Mouse (Mus musculus): ENCODE measurements at regions not wholly inside any gene's neighbourhood (a gene's known extent, or its start where the extent isn't known, plus 50 kb on each side); places are given as distances from the start of the nearest gene placed in this dataset.

GRCm38 (mm10) chr10:23522664-23523063 is 172.1 kb upstream of the Eya4 start:
- TF ChIP-seq POLR2AphosphoS2 (IDR thresholded peaks at IDR 0.05; ENCODE audit: insufficient read length, low read depth) (no peak), SRF (IDR thresholded peaks at IDR 0.05; ENCODE audit: control insufficient read depth, insufficient read length, low read depth) (no peak), POLR2A (IDR thresholded peaks at IDR 0.05; ENCODE audit: insufficient read length, low read depth) (no peak), TCF12 (IDR thresholded peaks at IDR 0.05; ENCODE audit: insufficient read depth, poor library complexity, severe bottlenecking) (no peak), MYOG (IDR thresholded peaks at IDR 0.05; ENCODE audit: control insufficient read depth in 1 of 3, insufficient read depth in 1 of 3, insufficient read length in 2 of 3, low read depth in 2 of 3) (no peak), E2F4 (IDR thresholded peaks at IDR 0.05; ENCODE audit: insufficient read depth) (no peak), USF1 (IDR thresholded peaks at IDR 0.05; ENCODE audit: low read depth) (no peak), REST (IDR thresholded peaks at IDR 0.05; ENCODE audit: insufficient read depth, insufficient read length) (no peak), MAX (IDR thresholded peaks at IDR 0.05; ENCODE audit: low read depth) (no peak), TCF3 (IDR thresholded peaks at IDR 0.05; ENCODE audit: insufficient read length, low read depth) (no peak), CEBPB (IDR thresholded peaks at IDR 0.05; ENCODE audit: insufficient read depth, poor library complexity, severe bottlenecking) (no peak), MYOD1 (IDR thresholded peaks at IDR 0.05; ENCODE audit: control insufficient read depth in 1 of 3, insufficient read length in 2 of 3, low read depth in 2 of 3) (no peak)

GRCm38 (mm10) chr10:23493647-23494046 is 143.1 kb upstream of the Eya4 start:
- no peaks in the 10 kb centered on the region for H3K27me3 ChIP-seq (ENCODE audit: control insufficient read depth, insufficient read depth, insufficient read length)
- TF ChIP-seq MYOD1 (IDR thresholded peaks at IDR 0.05; ENCODE audit: control insufficient read depth in 1 of 3, insufficient read length in 2 of 3, low read depth in 2 of 3) (no peak), POLR2AphosphoS2 (IDR thresholded peaks at IDR 0.05; ENCODE audit: insufficient read length, low read depth) (no peak), TCF3 (IDR thresholded peaks at IDR 0.05; ENCODE audit: insufficient read length, low read depth) (no peak), E2F4 (IDR thresholded peaks at IDR 0.05; ENCODE audit: insufficient read depth) (no peak), MAX (IDR thresholded peaks at IDR 0.05; ENCODE audit: low read depth) (no peak), SRF (IDR thresholded peaks at IDR 0.05; ENCODE audit: control insufficient read depth, insufficient read length, low read depth) (no peak), TCF12 (IDR thresholded peaks at IDR 0.05; ENCODE audit: insufficient read depth, poor library complexity, severe bottlenecking) (no peak), USF1 (IDR thresholded peaks at IDR 0.05; ENCODE audit: low read depth) (no peak), CEBPB (IDR thresholded peaks at IDR 0.05; ENCODE audit: insufficient read depth, poor library complexity, severe bottlenecking) (no peak), MYOG (IDR thresholded peaks at IDR 0.05; ENCODE audit: control insufficient read depth in 1 of 3, insufficient read depth in 1 of 3, insufficient read length in 2 of 3, low read depth in 2 of 3) (no peak), POLR2A (IDR thresholded peaks at IDR 0.05; ENCODE audit: insufficient read length, low read depth) (no peak), REST (IDR thresholded peaks at IDR 0.05; ENCODE audit: insufficient read depth, insufficient read length) (no peak)

More at GRCm38 (mm10) chr10:23522664-23523063, 172.1 kb upstream of the Eya4 start:
- no peaks in the 10 kb centered on the region for H3K36me3 ChIP-seq (ENCODE audit: control insufficient read depth, insufficient read depth)
- H3K4me3 ChIP-seq: no peak overlapping the region
- no peaks in the 10 kb centered on the region for H3K79me2 ChIP-seq (ENCODE audit: control insufficient read depth, insufficient read depth)
- H3K4me2 ChIP-seq (ENCODE audit: low read depth): no peak overlapping the region
- H3ac ChIP-seq (ENCODE audit: control insufficient read depth, insufficient read length): no peak overlapping the region
- no peaks in the 10 kb centered on the region for H3K27me3 ChIP-seq (ENCODE audit: control insufficient read depth, insufficient read depth, insufficient read length)

GRCm38 (mm10) chr10:23492971-23493370 is 142.4 kb upstream of the Eya4 start:
- no peak overlapping the region for H3K4me3 ChIP-seq
- no peaks in the 10 kb centered on the region for H3K36me3 ChIP-seq (ENCODE audit: control insufficient read depth, insufficient read depth)
- no peak overlapping the region for H3ac ChIP-seq (ENCODE audit: control insufficient read depth, insufficient read length)
- no peaks in the 10 kb centered on the region for H3K79me2 ChIP-seq (ENCODE audit: control insufficient read depth, insufficient read depth)
- H3K27me3 ChIP-seq (ENCODE audit: control insufficient read depth, insufficient read depth, insufficient read length): no peaks in the 10 kb centered on the region
- no peak for TF ChIP-seq TCF3 (IDR thresholded peaks at IDR 0.05; ENCODE audit: insufficient read length, low read depth)
- no peak for TF ChIP-seq USF1 (IDR thresholded peaks at IDR 0.05; ENCODE audit: low read depth)
- no peak for TF ChIP-seq REST (IDR thresholded peaks at IDR 0.05; ENCODE audit: insufficient read depth, insufficient read length)
- no peak for TF ChIP-seq MAX (IDR thresholded peaks at IDR 0.05; ENCODE audit: low read depth)
- no peak for TF ChIP-seq TCF12 (IDR thresholded peaks at IDR 0.05; ENCODE audit: insufficient read depth, poor library complexity, severe bottlenecking)
- no peak for TF ChIP-seq MYOG (IDR thresholded peaks at IDR 0.05; ENCODE audit: control insufficient read depth in 1 of 3, insufficient read depth in 1 of 3, insufficient read length in 2 of 3, low read depth in 2 of 3)
- no peak for TF ChIP-seq POLR2A (IDR thresholded peaks at IDR 0.05; ENCODE audit: insufficient read length, low read depth)
- TF ChIP-seq MYOD1 (IDR thresholded peaks at IDR 0.05; ENCODE audit: control insufficient read depth in 1 of 3, insufficient read length in 2 of 3, low read depth in 2 of 3): no peak
- no peak for TF ChIP-seq POLR2AphosphoS2 (IDR thresholded peaks at IDR 0.05; ENCODE audit: insufficient read length, low read depth)
- no peak for TF ChIP-seq CEBPB (IDR thresholded peaks at IDR 0.05; ENCODE audit: insufficient read depth, poor library complexity, severe bottlenecking)
- no peak for TF ChIP-seq SRF (IDR thresholded peaks at IDR 0.05; ENCODE audit: control insufficient read depth, insufficient read length, low read depth)
- TF ChIP-seq E2F4 (IDR thresholded peaks at IDR 0.05; ENCODE audit: insufficient read depth): no peak
- H3K4me2 ChIP-seq (ENCODE audit: low read depth): no peak overlapping the region

More at GRCm38 (mm10) chr10:23493647-23494046, 143.1 kb upstream of the Eya4 start:
- Histone ChIP-seq H3K79me2 (ENCODE audit: control insufficient read depth, insufficient read depth) (no peaks in the 10 kb centered on the region), H3K4me3 (no peak overlapping the region), H3ac (ENCODE audit: control insufficient read depth, insufficient read length) (no peak overlapping the region), H3K36me3 (ENCODE audit: control insufficient read depth, insufficient read depth) (no peaks in the 10 kb centered on the region), H3K4me2 (ENCODE audit: low read depth) (no peak overlapping the region)

- Histone ChIP-seq H3K4me2 (ENCODE audit: low read depth) (no peak overlapping the region), H3K79me2 (ENCODE audit: control insufficient read depth, insufficient read depth) (no peaks in the 10 kb centered on the region), H3K27me3 (ENCODE audit: control insufficient read depth, insufficient read depth, insufficient read length) (no peaks in the 10 kb centered on the region), H3K4me3 (no peak overlapping the region), H3ac (ENCODE audit: control insufficient read depth, insufficient read length) (no peak overlapping the region), H3K36me3 (ENCODE audit: control insufficient read depth, insufficient read depth) (no peaks in the 10 kb centered on the region)
- TF ChIP-seq MAX (IDR thresholded peaks at IDR 0.05; ENCODE audit: low read depth) (no peak), REST (IDR thresholded peaks at IDR 0.05; ENCODE audit: insufficient read depth, insufficient read length) (no peak), POLR2AphosphoS2 (IDR thresholded peaks at IDR 0.05; ENCODE audit: insufficient read length, low read depth) (no peak), MYOD1 (IDR thresholded peaks at IDR 0.05; ENCODE audit: control insufficient read depth in 1 of 3, insufficient read length in 2 of 3, low read depth in 2 of 3) (no peak), MYOG (IDR thresholded peaks at IDR 0.05; ENCODE audit: control insufficient read depth in 1 of 3, insufficient read depth in 1 of 3, insufficient read length in 2 of 3, low read depth in 2 of 3) (no peak), E2F4 (IDR thresholded peaks at IDR 0.05; ENCODE audit: insufficient read depth) (no peak), TCF3 (IDR thresholded peaks at IDR 0.05; ENCODE audit: insufficient read length, low read depth) (no peak), SRF (IDR thresholded peaks at IDR 0.05; ENCODE audit: control insufficient read depth, insufficient read length, low read depth) (no peak), TCF12 (IDR thresholded peaks at IDR 0.05; ENCODE audit: insufficient read depth, poor library complexity, severe bottlenecking) (no peak), CEBPB (IDR thresholded peaks at IDR 0.05; ENCODE audit: insufficient read depth, poor library complexity, severe bottlenecking) (no peak), POLR2A (IDR thresholded peaks at IDR 0.05; ENCODE audit: insufficient read length, low read depth) (no peak), USF1 (IDR thresholded peaks at IDR 0.05; ENCODE audit: low read depth) (no peak)
These were observed 138.4 kb upstream of the Eya4 start for GRCm38 (mm10) chr10:23488996-23489395.

Measured in myocyte (in vitro differentiated cells).